Mouse (Mus musculus) E14TG2a.4 (cell line): ENCODE results near the gene Zfp58.
A peak's percentile ranks its signal among the peaks of the same experiment; 100 is the strongest.
"Not testable (repeated sequence)": the region's sequence is repeated elsewhere in the genome, so short reads cannot be mapped to it uniquely, and the experiment has no call there.

Source experiments
- H3K27me3 ChIP-seq: 2 replicates; pipeline ENCODE4 v1.6.1; 2014; ENCODE audit warnings: low read length, control low read depth; ENCODE audit not compliant: insufficient read depth
- H3K36me3 ChIP-seq: 2 replicates; pipeline ENCODE4 v1.6.1; 2014; ENCODE audit warnings: low read length, control low read depth; ENCODE audit not compliant: insufficient read depth
- H3K4me1 ChIP-seq: replicated peaks from 2 replicates; pipeline ENCODE4 v1.6.1; 2014; ENCODE audit warnings: low read depth, low read length, control low read depth
- H3K4me3 ChIP-seq: replicated peaks from 2 replicates; pipeline ENCODE4 v1.5.1; 2014; ENCODE audit warnings: mild to moderate bottlenecking, low read length
- H3K9me3 ChIP-seq: 2 replicates; pipeline ENCODE4 v1.6.1; 2014; ENCODE audit warnings: low read length, control low read depth
- CTCF ChIP-seq: conservative IDR thresholded peaks from 2 replicates; pipeline ENCODE4 v1.5.1; 2014; ENCODE audit warnings: low read length
- NANOG ChIP-seq: IDR thresholded peaks from 2 replicates; pipeline ENCODE4 v1.6.1; 2014; ENCODE audit warnings: borderline replicate concordance, low read length, mixed read lengths
- POU5F1 ChIP-seq: IDR thresholded peaks from 2 replicates; pipeline ENCODE4 v1.6.1; 2014; ENCODE audit warnings: low read length, borderline replicate concordance

Zfp58 gene

DNA sequence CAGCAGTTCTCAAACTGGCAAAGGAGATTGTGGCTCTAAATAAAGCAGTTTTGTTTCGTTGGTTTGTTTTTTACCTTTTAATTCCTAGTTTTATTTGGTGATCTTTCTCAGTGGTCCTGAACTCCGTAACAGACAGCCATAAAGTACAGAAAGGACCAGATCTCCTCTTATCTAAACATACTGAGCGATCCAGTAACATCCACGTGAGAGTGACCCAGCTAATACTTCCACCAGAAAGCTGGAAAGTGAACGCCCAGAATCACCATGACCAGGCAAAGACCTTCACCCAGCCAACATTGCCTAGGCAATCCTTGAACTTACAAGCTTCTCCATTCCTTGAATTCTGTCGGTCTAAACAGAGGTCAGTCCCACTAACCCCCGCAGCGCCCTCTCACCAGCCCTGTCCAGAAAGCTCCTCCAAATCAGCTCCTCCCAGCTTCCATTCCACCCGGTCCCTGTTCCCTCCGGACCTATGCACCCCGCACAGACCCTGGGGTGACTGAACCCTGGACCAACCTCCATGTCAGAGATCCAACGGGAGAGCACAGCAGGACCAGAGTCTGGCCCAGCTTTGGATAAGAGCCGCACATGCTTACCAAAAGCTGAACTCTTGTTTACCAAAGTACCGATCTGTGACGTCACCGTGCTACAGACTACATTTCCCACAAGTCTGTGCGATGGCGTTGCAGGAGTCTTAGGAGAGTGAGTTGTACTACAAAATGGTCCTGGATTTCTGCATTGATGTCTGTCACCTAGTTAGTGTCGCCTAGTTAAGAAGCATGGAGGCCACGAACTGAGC is 16.5 kb downstream of the Zfp58 start, which contains the start of gene Zfp874b:
TSS of gene Zfp874b (minus strand) at position 634 of the 799 bp plus-strand sequence.
- no peaks in the 10 kb centered on the region for H3K9me3 ChIP-seq
- H3K4me1 ChIP-seq: peaks cover 15% of the 10 kb centered on the region
- H3K4me3 ChIP-seq: peak within 1 kb of the TSS; percentile 88
- TF ChIP-seq POU5F1 (no peak), NANOG (no peak), CTCF (no peak)
- H3K36me3 ChIP-seq: peaks cover 15% of the 10 kb centered on the region
- no peaks in the 10 kb centered on the region for H3K27me3 ChIP-seq

DNA sequence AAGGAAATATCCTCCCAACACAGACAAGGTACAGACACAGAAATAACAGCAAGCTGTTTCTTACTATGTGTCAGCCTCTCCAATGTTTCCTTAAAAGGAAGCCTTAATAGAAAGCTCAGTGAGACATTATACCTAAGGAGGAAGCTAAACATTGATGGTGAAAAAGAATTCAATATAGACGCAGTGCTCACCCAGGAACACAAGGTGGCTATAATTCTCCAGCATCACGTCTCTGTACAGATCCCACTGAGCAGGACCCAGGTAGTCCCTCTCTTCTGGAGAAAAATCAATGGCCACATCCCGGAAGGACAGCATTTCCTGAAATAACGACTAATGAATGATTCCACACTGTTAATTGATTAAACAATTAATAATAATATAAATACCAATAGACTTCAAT is 18.8 kb downstream of the Zfp58 start:
- H3K4me1 ChIP-seq: peaks cover 15% of the 10 kb centered on the region
- H3K27me3 ChIP-seq: no peaks in the 10 kb centered on the region
- H3K9me3 ChIP-seq: no peaks in the 10 kb centered on the region
- TF ChIP-seq CTCF (no peak), POU5F1 (no peak), NANOG (no peak)
- H3K36me3 ChIP-seq: peaks cover 21% of the 10 kb centered on the region
- H3K4me3 ChIP-seq: no peak overlapping the region

DNA sequence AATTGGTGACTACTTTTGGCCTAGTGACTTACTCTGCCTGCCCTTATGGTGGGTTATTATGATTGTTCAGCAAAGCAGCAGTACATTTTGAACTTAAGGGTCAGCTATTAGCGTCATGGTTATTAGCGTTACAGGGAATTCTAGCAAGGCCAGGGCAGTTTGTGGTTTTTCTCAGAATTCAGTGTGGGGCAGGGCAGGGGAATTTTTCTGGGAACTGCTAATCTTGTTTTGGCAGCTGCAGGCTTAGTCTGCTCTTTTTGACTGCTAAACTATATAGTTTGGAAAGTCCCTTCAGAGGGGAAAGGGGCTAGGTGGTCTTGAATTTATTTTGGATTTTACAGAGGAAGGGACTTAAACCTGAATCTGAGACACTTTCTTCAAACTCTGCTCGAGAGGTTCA is 31.1 kb downstream of the Zfp58 start:
- H3K27me3 ChIP-seq: no peaks in the 10 kb centered on the region
- H3K4me1 ChIP-seq: no peaks in the 10 kb centered on the region
- TF ChIP-seq POU5F1: no peak
- TF ChIP-seq NANOG: no peak
- H3K36me3 ChIP-seq: peaks cover 15% of the 10 kb centered on the region
- no peak overlapping the region for H3K4me3 ChIP-seq
- peaks cover 4% of the 10 kb centered on the region for H3K9me3 ChIP-seq

DNA sequence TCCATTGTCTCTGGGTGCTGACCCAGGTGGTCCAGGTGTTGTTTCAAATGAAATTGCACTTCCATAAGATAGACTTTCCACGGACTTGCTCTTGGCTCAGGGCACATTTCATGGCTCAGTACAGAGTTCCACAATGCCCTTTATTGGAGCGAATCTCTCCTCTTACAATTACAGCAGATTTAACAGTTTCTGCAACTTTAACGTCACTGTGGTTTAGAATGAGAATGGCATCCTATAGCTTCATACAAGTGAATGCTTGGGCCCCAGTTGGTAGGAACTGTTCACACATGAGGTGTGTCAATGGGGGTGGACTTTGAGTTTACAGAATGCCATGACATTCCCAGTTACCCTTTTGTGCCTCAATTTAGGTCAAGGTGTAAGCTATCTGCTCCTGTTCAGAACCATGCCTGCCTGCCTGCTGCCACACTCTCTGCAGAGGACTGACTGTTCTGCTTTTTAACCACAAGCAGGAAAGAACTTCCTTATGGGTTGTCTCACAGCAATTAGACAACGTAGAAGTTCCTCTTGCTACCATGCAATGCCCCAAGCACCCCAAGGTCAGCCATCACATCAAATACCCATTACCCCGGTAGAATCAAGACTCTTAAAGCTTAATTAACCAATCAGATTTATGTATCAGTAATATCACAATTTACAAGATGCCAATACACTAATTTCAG is 36.7 kb downstream of the Zfp58 start:
- peaks cover 11% of the 10 kb centered on the region for H3K9me3 ChIP-seq
- H3K4me3 ChIP-seq, H3K36me3 ChIP-seq, H3K4me1 ChIP-seq, H3K27me3 ChIP-seq: not testable (repeated sequence)

DNA sequence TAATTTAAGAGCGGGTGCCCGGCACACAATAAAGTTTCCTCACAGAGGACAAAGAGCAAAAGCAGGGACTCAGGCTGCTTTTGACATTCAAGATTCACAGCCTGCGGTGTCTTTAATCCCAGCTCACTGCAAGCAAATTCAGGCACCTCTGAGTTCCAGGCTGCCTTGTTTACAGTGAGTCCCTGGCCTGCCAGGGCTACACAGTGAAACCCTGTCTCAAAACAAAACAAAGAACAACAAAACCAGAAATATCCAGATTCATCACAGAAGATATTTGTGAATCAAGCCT is 48.4 kb downstream of the Zfp58 start:
- Histone ChIP-seq H3K27me3 (no peaks in the 10 kb centered on the region), H3K4me3 (peak overlapping the region; percentile 79), H3K4me1 (peaks cover 21% of the 10 kb centered on the region), H3K9me3 (no peaks in the 10 kb centered on the region), H3K36me3 (peaks cover 6% of the 10 kb centered on the region)
- TF ChIP-seq POU5F1: no peak

DNA sequence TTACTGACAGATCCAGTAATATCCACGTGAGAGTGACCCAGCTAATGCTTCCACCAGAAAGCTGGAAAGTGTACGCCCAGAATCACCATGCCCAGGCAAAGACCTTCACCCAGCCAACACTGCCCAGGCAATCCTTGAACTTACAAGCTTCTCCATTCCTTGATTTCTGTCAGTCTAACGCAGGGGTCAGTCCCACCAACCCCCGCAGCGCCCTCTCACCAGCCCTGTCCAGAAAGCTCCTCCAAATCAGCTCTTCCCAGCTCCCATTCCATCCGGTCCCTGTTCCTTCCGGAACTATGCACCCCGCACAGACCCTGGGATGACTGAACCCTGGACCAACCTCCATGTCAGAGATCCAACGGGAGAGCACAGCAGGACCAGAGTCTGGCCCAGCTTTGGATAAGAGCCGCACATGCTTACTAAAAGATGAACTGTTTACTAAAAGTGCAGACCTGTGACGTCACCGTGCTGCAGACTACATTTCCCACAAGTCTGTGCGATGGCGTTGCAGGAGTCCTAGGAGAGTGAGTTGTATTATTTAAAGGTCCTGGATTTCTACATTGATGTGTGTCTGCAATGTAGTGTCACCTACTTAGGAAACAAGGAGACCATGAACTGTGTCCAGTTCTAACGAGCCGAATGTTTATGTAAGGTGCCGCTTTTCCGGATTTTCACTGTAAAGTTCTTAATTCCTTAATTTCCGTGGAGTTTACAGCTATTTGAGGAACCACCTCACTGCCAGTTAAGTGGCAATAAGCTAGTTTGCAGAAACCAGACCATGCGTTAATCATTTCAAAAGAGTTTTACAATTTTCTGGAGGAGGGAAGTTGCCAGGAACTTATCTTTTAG is 49.0 kb downstream of the Zfp58 start, which contains the start of gene Zfp874a:
TSS of gene Zfp874a (minus strand) at position 453 of the 849 bp plus-strand sequence.
- Histone ChIP-seq H3K4me3 (peak within 1 kb of the TSS; percentile 79), H3K4me1 (peaks cover 21% of the 10 kb centered on the region), H3K27me3 (no peaks in the 10 kb centered on the region), H3K36me3 (peaks cover 6% of the 10 kb centered on the region), H3K9me3 (no peaks in the 10 kb centered on the region)
- TF ChIP-seq NANOG: no peak
- TF ChIP-seq CTCF: no peak
- no peak for TF ChIP-seq POU5F1
